8 mouse cellular contexts compared by ENCODE assay signal in genomic region chr5:52191180-52191468, GRCm38 (mm10). TPM values are rescaled to one million over a fixed set of nuclear protein-coding genes. Genes with fewer than 3 reads are reported as not detected.
DNase-seq lines count a peak whose midpoint lies in the region; ATAC-seq and TF ChIP-seq lines count a peak whose summit lies in the region.

No protein-coding gene starts in this region.

- WGBS in embryonic facial prominence, embryonic 14.5 days, result 46% methylated on average over 1 of the region's 1 CpGs
- WGBS in kidney, embryonic 15.5 days, result 49% methylated on average over 1 of the region's 1 CpGs

- H3K79me2 ChIP-seq in myocyte (ENCODE audit: control insufficient read depth, insufficient read depth), result peaks cover 37% of the 10 kb centered on the region

- H3ac ChIP-seq in myocyte (ENCODE audit: control insufficient read depth, insufficient read length), result no peak overlapping the region

- peaks cover 16% of the 10 kb centered on the region for H3K4me1 ChIP-seq in embryonic facial prominence, embryonic 14.5 days (ENCODE audit: control insufficient read depth, insufficient read depth, low read length)
- H3K4me1 ChIP-seq in kidney, embryonic 15.5 days, result peaks cover 23% of the 10 kb centered on the region

- peak overlapping the region; percentile 45 for H3K9ac ChIP-seq in embryonic facial prominence, embryonic 14.5 days (ENCODE audit: low read depth, low read length)
- H3K9ac ChIP-seq in kidney, embryonic 15.5 days, result peak overlapping the region; percentile 31

- ATAC-seq in embryonic facial prominence, embryonic 14.5 days (ENCODE audit: low read depth), result no peak
- ATAC-seq in kidney, embryonic 15.5 days (replicated peaks; ENCODE audit: low FRiP score), result no peak

- peak overlapping the region; percentile 99 for H3K4me3 ChIP-seq in gastrocnemius, adult 2 months
- peak overlapping the region; percentile 96 for H3K4me3 ChIP-seq in embryonic facial prominence, embryonic 14.5 days (ENCODE audit: low read depth, low read length)
- H3K4me3 ChIP-seq in kidney, embryonic 15.5 days (replicated peaks), result peak overlapping the region; percentile 80
- H3K4me3 ChIP-seq in myocyte, result peak overlapping the region; percentile 83

- no peak for DNase-seq in gastrocnemius, adult 2 months
- no peak for DNase-seq in gastrocnemius, postnatal 14 days
- DNase-seq in 3T3-L1 (ENCODE audit: low read depth, low spot score), result peak; percentile 29
- peak; percentile 9 for DNase-seq in embryonic facial prominence, embryonic 14.5 days (ENCODE audit: low spot score)
- DNase-seq in layer of hippocampus, adult 8-10 months (ENCODE audit: low spot score in 2 of 2), result no peak
- DNase-seq in adrenal gland, postnatal 36 days, result no peak

- H3K4me2 ChIP-seq in embryonic facial prominence, embryonic 14.5 days (ENCODE audit: low read depth, low read length), result peak overlapping the region; percentile 64
- H3K4me2 ChIP-seq in kidney, embryonic 15.5 days, result peak overlapping the region; percentile 74
- H3K4me2 ChIP-seq in myocyte (ENCODE audit: low read depth), result peak overlapping the region; percentile 91

- TF ChIP-seq CTCF in gastrocnemius, adult 2 months (IDR thresholded peaks at IDR 0.05), result no peak

- H3K36me3 ChIP-seq in embryonic facial prominence, embryonic 14.5 days (ENCODE audit: control insufficient read depth, insufficient read depth, low read length), result no peaks in the 10 kb centered on the region
- no peaks in the 10 kb centered on the region for H3K36me3 ChIP-seq in kidney, embryonic 15.5 days
- H3K36me3 ChIP-seq in myocyte (ENCODE audit: control insufficient read depth, insufficient read depth), result no peaks in the 10 kb centered on the region

- intact Hi-C loops in gastrocnemius, adult 2 months (cut with DNase I), result no loop called here
- intact Hi-C loops in gastrocnemius, postnatal 14 days (cut with DNase I; ENCODE audit: low total_unique reads), result no loop called here

- no peak for TF ChIP-seq POLR2A in myocyte (IDR thresholded peaks at IDR 0.05; ENCODE audit: insufficient read length, low read depth)

- no peaks in the 10 kb centered on the region for H3K9me3 ChIP-seq in embryonic facial prominence, embryonic 14.5 days (ENCODE audit: control insufficient read depth, low read length)
- no peaks in the 10 kb centered on the region for H3K9me3 ChIP-seq in kidney, embryonic 15.5 days (replicated peaks)

- H3K27ac ChIP-seq in gastrocnemius, adult 2 months, result peak overlapping the region; percentile 98
- H3K27ac ChIP-seq in embryonic facial prominence, embryonic 14.5 days (replicated peaks; ENCODE audit: low read depth, low read length), result no peak overlapping the region
- H3K27ac ChIP-seq in kidney, embryonic 15.5 days, result peak overlapping the region; percentile 92; the same call in 1 of the 2 replicates

- H3K27me3 ChIP-seq in embryonic facial prominence, embryonic 14.5 days (replicated peaks; ENCODE audit: control insufficient read depth, insufficient read depth, low read length), result no peaks in the 10 kb centered on the region
- no peaks in the 10 kb centered on the region for H3K27me3 ChIP-seq in kidney, embryonic 15.5 days
- H3K27me3 ChIP-seq in myocyte (ENCODE audit: control insufficient read depth, insufficient read depth, insufficient read length), result no peaks in the 10 kb centered on the region

TF ChIP-seq in myocyte, 11 proteins besides CTCF, POLR2A, EP300 and RAD21:
- no peak for TF ChIP-seq CEBPB (IDR thresholded peaks at IDR 0.05; ENCODE audit: insufficient read depth, poor library complexity, severe bottlenecking)
- TF ChIP-seq TCF3 (IDR thresholded peaks at IDR 0.05; ENCODE audit: insufficient read length, low read depth), result no peak
- no peak for TF ChIP-seq MYOG (IDR thresholded peaks at IDR 0.05; ENCODE audit: control insufficient read depth in 1 of 3, insufficient read depth in 1 of 3, insufficient read length in 2 of 3, low read depth in 2 of 3)
- no peak for TF ChIP-seq USF1 (IDR thresholded peaks at IDR 0.05; ENCODE audit: low read depth)
- TF ChIP-seq SRF (IDR thresholded peaks at IDR 0.05; ENCODE audit: control insufficient read depth, insufficient read length, low read depth), result no peak
- TF ChIP-seq MAX (IDR thresholded peaks at IDR 0.05; ENCODE audit: low read depth), result no peak
- no peak for TF ChIP-seq TCF12 (IDR thresholded peaks at IDR 0.05; ENCODE audit: insufficient read depth, poor library complexity, severe bottlenecking)
- no peak for TF ChIP-seq REST (IDR thresholded peaks at IDR 0.05; ENCODE audit: insufficient read depth, insufficient read length)
- no peak for TF ChIP-seq POLR2AphosphoS2 (IDR thresholded peaks at IDR 0.05; ENCODE audit: insufficient read length, low read depth)
- no peak for TF ChIP-seq E2F4 (IDR thresholded peaks at IDR 0.05; ENCODE audit: insufficient read depth)
- TF ChIP-seq MYOD1 (IDR thresholded peaks at IDR 0.05; ENCODE audit: control insufficient read depth in 1 of 3, insufficient read length in 2 of 3, low read depth in 2 of 3), result no peak

RNA-seq across cellular contexts. Expression of gene Dhx15, which starts 0.8 kb away (rescaled TPM):
- 10 to 100 TPM; 41.0 to 45.7 TPM for total RNA-seq in gastrocnemius, adult 2 months (2021)
- 10 to 100 TPM; 36.0 to 39.1 TPM for total RNA-seq in gastrocnemius, postnatal 14 days (2021)
- polyA plus RNA-seq in embryonic facial prominence, embryonic 14.5 days (2014; fragmentation: Nextera tagmentation; extraction: Ambion mirVana), result 76.3 and 81.4 TPM in 2 replicates
- 177 and 182 TPM in 2 replicates for polyA plus RNA-seq in kidney, embryonic 15.5 days (2015; fragmentation: Nextera tagmentation; extraction: Ambion mirVana)
- polyA plus RNA-seq in myocyte (2012; fragmentation: generic; extraction: Trizol), result 39.0 TPM
- total RNA-seq in layer of hippocampus, adult 8-10 months (2022), result 100 to 1,000 TPM in 1 of 4 experiments, 10 to 100 TPM in 3; 89.9 to 102 (median 96.7) TPM
- 100 to 1,000 TPM; 108 to 134 TPM for total RNA-seq in adrenal gland, postnatal 36 days (2021)

Comparison
In these comparisons a context has a peak if more than half of its experiments do, and no peak if none do; other contexts are left out.
1. DNase-seq: peak in 3T3-L1 (single experiment) and embryonic facial prominence, embryonic 14.5 days (single experiment); none in gastrocnemius, adult 2 months (single experiment), gastrocnemius, postnatal 14 days (single experiment), layer of hippocampus, adult 8-10 months (0 of 2) and adrenal gland, postnatal 36 days (0 of 2).
2. Peak in every context shown above with its lines, with median percentiles within 50 percentile points of each other: H3K4me3 ChIP-seq and H3K4me2 ChIP-seq.